Mouse (Mus musculus): ENCODE data around the gene Zfp462. TPM values are rescaled to one million over a fixed set of nuclear protein-coding genes. Genes with fewer than 3 reads are reported as not detected.

The Zfp462 gene
- polyA plus RNA-seq, 1 experiment from 2014 or later: 22.6 TPM

- ATAC-seq: no peak
- Histone ChIP-seq H3K4me3 (replicated peaks) (no peak overlapping the region), H3K4me1 (replicated peaks) (peaks cover 43% of the 10 kb centered on the region), H3K27me3 (no peaks in the 10 kb centered on the region), H3K27ac (0 out of 2 replicates have a peak overlapping the region, but pooled peaks have one; percentile 30), H3K4me2 (replicated peaks) (no peak overlapping the region), H3K36me3 (peaks cover 24% of the 10 kb centered on the region), H3K9ac (replicated peaks) (no peak overlapping the region), H3K9me3 (no peaks in the 10 kb centered on the region)
- WGBS: 75% methylated on average over 6 of the region's 6 CpGs
These were observed 58.3 kb downstream of the Zfp462 start for GRCm38 (mm10) chr4:55003128-55003527.

DNA sequence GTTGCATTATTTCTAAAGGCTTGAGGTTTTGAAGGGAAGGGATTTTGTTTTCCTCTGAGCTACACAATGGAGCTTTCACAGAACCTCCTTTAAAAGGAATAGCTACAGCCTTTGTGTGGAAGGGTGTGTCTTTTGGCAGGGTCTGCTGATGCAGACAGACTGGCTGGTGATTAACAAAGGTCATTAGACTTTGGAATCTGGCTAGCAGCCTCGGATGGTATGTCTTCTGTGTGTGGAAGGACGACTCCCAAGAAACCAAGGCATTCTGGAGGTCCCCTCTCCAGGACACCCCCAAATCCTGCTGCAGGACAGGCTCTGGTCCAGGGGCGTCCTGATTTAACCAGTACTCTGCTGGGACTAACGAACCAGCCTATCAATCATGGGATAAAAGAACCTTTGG lies 60.2 kb downstream of the Zfp462 start:
- no peaks in the 10 kb centered on the region for H3K9me3 ChIP-seq
- ATAC-seq: peak; percentile 65
- H3K27ac ChIP-seq: peak overlapping the region; percentile 86
- H3K4me1 ChIP-seq (replicated peaks): peaks cover 39% of the 10 kb centered on the region
- H3K36me3 ChIP-seq: peaks cover 39% of the 10 kb centered on the region
- no peak overlapping the region; the same call in 1 of the 2 replicates for H3K9ac ChIP-seq (replicated peaks)
- WGBS: 2% methylated on average over 4 of the region's 4 CpGs
- no peak overlapping the region for H3K4me3 ChIP-seq (replicated peaks)
- H3K4me2 ChIP-seq (replicated peaks): peak overlapping the region; percentile 39
- no peaks in the 10 kb centered on the region for H3K27me3 ChIP-seq

DNA sequence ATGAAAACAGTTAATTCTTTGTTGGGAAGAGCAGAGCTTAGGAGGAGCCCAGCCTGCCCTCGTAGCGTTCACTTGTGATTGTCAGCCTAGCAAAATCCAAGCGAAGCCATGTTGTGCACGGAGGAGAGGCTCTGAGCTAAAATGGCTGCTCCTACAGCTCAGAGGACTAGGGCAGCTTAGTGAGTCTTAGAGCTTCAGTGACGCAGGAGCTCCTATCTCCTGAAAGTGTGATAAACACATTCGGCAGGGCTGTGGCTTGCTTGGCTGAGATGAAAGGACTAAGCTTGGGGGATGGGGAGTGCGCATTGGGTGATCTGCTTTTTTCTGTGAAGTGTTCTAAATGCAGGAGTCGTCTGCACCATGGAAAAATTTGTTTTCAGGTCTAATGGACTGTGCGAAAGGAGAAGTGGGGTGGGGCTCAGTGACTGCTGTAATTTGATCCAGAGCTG lies 60.7 kb downstream of the Zfp462 start:
- Histone ChIP-seq H3K4me1 (replicated peaks) (peaks cover 39% of the 10 kb centered on the region), H3K36me3 (peaks cover 44% of the 10 kb centered on the region), H3K27me3 (no peaks in the 10 kb centered on the region), H3K9ac (replicated peaks) (no peak overlapping the region; the same call in 1 of the 2 replicates), H3K9me3 (no peaks in the 10 kb centered on the region), H3K4me2 (replicated peaks) (peak overlapping the region; percentile 39), H3K27ac (peak overlapping the region; percentile 86), H3K4me3 (replicated peaks) (no peak overlapping the region)
- peak; percentile 81 for ATAC-seq
- WGBS: 6% methylated on average over 9 of the region's 9 CpGs

GRCm38 (mm10) chr4:55006024-55006423 lies 61.2 kb downstream of the Zfp462 start:
- WGBS: 19% methylated on average over 1 of the region's 1 CpGs
- Histone ChIP-seq H3K9ac (replicated peaks) (no peak overlapping the region; the same call in 1 of the 2 replicates), H3K27me3 (no peaks in the 10 kb centered on the region), H3K4me3 (replicated peaks) (no peak overlapping the region), H3K27ac (peak overlapping the region; percentile 86), H3K36me3 (peaks cover 46% of the 10 kb centered on the region), H3K4me2 (replicated peaks) (peak overlapping the region; percentile 39), H3K9me3 (no peaks in the 10 kb centered on the region), H3K4me1 (replicated peaks) (peaks cover 39% of the 10 kb centered on the region)
- 0 out of 2 replicates have a peak, but pooled peaks have one; percentile 1 for ATAC-seq

DNA sequence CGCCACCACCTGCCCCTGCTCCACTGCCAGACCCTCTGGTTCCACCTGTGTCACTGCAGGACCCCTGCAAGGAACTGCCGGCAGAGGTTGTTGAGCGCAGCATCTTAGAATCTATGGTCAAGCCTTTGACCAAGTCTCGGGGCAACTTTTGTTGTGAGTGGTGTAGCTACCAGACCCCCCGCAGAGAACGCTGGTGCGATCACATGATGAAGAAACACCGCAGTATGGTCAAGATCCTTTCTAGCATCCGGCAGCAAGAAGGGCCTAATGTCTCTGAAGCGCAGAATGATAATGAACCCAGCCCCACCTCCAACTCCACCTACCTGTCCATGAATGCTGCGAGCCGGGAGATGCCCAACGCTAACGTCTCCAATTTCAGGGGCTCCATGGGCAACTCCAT lies 63.8 kb downstream of the Zfp462 start:
- 97% methylated on average over 14 of the region's 14 CpGs for WGBS
- no peak for ATAC-seq

GRCm38 (mm10) chr4:55011391-55011790 lies 66.5 kb downstream of the Zfp462 start:
- Histone ChIP-seq H3K4me2 (replicated peaks) (no peak overlapping the region), H3K9ac (replicated peaks) (no peak overlapping the region), H3K4me3 (replicated peaks) (no peak overlapping the region), H3K9me3 (no peaks in the 10 kb centered on the region), H3K4me1 (replicated peaks) (0 out of 2 replicates have a peak, but pooled peaks cover 1% of the 10 kb centered on the region), H3K27me3 (no peaks in the 10 kb centered on the region), H3K36me3 (peaks cover 92% of the 10 kb centered on the region), H3K27ac (no peak overlapping the region)
- ATAC-seq: no peak
- WGBS: 89% methylated on average over 12 of the region's 12 CpGs

More for the DNA sequence above, 63.8 kb downstream of the Zfp462 start:
- no peak overlapping the region for H3K4me2 ChIP-seq (replicated peaks)
- no peak overlapping the region for H3K27ac ChIP-seq
- H3K9me3 ChIP-seq: no peaks in the 10 kb centered on the region
- H3K27me3 ChIP-seq: no peaks in the 10 kb centered on the region
- peaks cover 29% of the 10 kb centered on the region for H3K4me1 ChIP-seq (replicated peaks)
- H3K36me3 ChIP-seq: peaks cover 65% of the 10 kb centered on the region
- no peak overlapping the region for H3K4me3 ChIP-seq (replicated peaks)
- H3K9ac ChIP-seq (replicated peaks): no peak overlapping the region

- WGBS: 88% methylated on average over 16 of the region's 16 CpGs
- H3K4me1 ChIP-seq (replicated peaks): no peaks in the 10 kb centered on the region
- H3K9ac ChIP-seq (replicated peaks): no peak overlapping the region
- no peak overlapping the region for H3K4me3 ChIP-seq (replicated peaks)
- no peaks in the 10 kb centered on the region for H3K27me3 ChIP-seq
- no peak for ATAC-seq
- H3K27ac ChIP-seq: no peak overlapping the region
- H3K9me3 ChIP-seq: no peaks in the 10 kb centered on the region
- peaks cover 98% of the 10 kb centered on the region for H3K36me3 ChIP-seq
- no peak overlapping the region for H3K4me2 ChIP-seq (replicated peaks)
These were observed 68.9 kb downstream of the Zfp462 start for GRCm38 (mm10) chr4:55013563-55014248.

DNA sequence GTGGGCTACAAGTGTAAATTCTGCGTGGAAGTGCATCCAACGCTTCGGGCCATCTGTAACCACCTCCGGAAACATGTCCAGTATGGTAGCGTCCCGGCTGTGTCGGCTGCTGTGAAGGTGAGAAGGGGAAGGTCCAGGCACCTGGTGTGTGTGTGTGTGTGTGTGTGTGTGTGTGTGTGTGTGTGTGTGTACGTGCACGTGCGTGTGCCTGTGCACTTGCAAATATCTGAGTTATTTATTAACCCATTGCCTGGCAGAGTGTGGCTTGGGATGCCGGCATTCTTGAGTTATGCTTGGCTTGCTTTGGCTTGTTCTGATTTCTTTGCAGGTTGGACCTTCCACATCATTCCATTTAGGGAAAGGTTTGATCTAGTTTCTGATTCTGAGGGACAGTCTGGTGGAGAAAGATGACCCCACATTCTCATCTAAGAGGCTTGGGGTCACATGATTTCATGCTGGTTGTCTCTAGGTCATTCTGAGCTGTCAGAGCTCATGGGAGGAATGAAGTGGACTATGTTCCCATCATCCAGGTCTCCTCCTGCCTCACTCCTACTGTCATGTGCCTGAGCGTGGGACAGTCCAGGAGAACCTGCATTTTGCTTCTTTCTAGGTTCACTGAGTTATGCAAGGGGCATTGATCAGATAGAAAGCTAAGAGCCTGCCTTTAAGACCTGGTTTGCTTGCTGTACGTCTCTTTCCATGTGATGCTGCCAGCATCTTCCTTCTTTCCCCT lies 70.0 kb downstream of the Zfp462 start:
- H3K27me3 ChIP-seq: no peaks in the 10 kb centered on the region
- 95% methylated on average over 12 of the region's 13 CpGs for WGBS
- H3K36me3 ChIP-seq: peaks cover 98% of the 10 kb centered on the region

DNA sequence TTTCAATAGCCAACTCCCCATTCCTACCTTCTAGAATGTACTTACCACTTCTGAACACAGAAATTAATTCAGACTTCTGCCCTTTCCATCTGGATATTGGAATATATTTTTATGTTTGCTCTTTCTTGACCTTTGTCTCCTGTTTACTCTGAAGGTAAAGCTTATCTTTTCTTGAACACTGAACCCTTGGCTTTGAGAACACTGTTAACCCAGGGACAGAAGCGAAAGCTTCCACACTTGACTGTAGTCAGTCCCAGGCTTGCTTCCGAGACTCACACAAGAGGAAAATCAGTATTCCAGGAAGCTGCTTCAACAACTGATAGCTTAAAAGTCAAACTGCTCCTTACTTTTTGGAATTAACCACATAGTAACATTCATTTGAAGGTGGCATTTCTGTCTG lies 70.7 kb downstream of the Zfp462 start:
- peaks cover 98% of the 10 kb centered on the region for H3K36me3 ChIP-seq
- ATAC-seq: no peak

More for the DNA sequence above, 70.0 kb downstream of the Zfp462 start:
- Histone ChIP-seq H3K9me3 (no peaks in the 10 kb centered on the region), H3K4me2 (replicated peaks) (no peak overlapping the region), H3K4me3 (replicated peaks) (no peak overlapping the region), H3K9ac (replicated peaks) (no peak overlapping the region), H3K27ac (no peak overlapping the region), H3K4me1 (replicated peaks) (no peaks in the 10 kb centered on the region)
- ATAC-seq: no peak

GRCm38 (mm10) chr4:55026109-55026646 lies 81.3 kb downstream of the Zfp462 start:
- H3K27me3 ChIP-seq: no peaks in the 10 kb centered on the region
- no peak overlapping the region for H3K4me3 ChIP-seq (replicated peaks)
- no peak overlapping the region for H3K27ac ChIP-seq
- WGBS: 88% methylated on average over 10 of the region's 10 CpGs
- ATAC-seq: no peak
- no peaks in the 10 kb centered on the region for H3K9me3 ChIP-seq
- no peak overlapping the region for H3K9ac ChIP-seq (replicated peaks)
- H3K36me3 ChIP-seq: peaks cover 63% of the 10 kb centered on the region
- H3K4me1 ChIP-seq (replicated peaks): no peaks in the 10 kb centered on the region
- no peak overlapping the region for H3K4me2 ChIP-seq (replicated peaks)

More for the DNA sequence above, 70.7 kb downstream of the Zfp462 start:
- no peak overlapping the region for H3K4me2 ChIP-seq (replicated peaks)
- no peak overlapping the region for H3K4me3 ChIP-seq (replicated peaks)
- H3K27me3 ChIP-seq: no peaks in the 10 kb centered on the region
- H3K4me1 ChIP-seq (replicated peaks): no peaks in the 10 kb centered on the region
- no peaks in the 10 kb centered on the region for H3K9me3 ChIP-seq
- no peak overlapping the region for H3K27ac ChIP-seq
- H3K9ac ChIP-seq (replicated peaks): no peak overlapping the region
- 96% methylated on average over 2 of the region's 2 CpGs for WGBS

GRCm38 (mm10) chr4:55030401-55030800 lies 85.6 kb downstream of the Zfp462 start:
- WGBS: 78% methylated on average over 5 of the region's 5 CpGs
- no peak for ATAC-seq

More at GRCm38 (mm10) chr4:55030401-55030800, 85.6 kb downstream of the Zfp462 start:
- 0 out of 2 replicates have a peak, but pooled peaks cover 4% of the 10 kb centered on the region for H3K4me1 ChIP-seq (replicated peaks)
- peak overlapping the region; percentile 26; the same call in 1 of the 2 replicates for H3K27ac ChIP-seq
- H3K9ac ChIP-seq (replicated peaks): no peak overlapping the region
- H3K27me3 ChIP-seq: no peaks in the 10 kb centered on the region
- no peak overlapping the region for H3K4me3 ChIP-seq (replicated peaks)
- no peaks in the 10 kb centered on the region for H3K9me3 ChIP-seq
- peaks cover 47% of the 10 kb centered on the region for H3K36me3 ChIP-seq
- H3K4me2 ChIP-seq (replicated peaks): no peak overlapping the region
